Comparison of ENCODE assay signal across 23 mouse cellular contexts in genomic region chr8:12703597-12703996, GRCm38 (mm10). TPM values are rescaled to one million over a fixed set of nuclear protein-coding genes. Genes with fewer than 3 reads are reported as not detected.
DNase-seq lines count a peak whose midpoint lies in the region; ATAC-seq and TF ChIP-seq lines count a peak whose summit lies in the region.
"Had no signal": no experiment of that assay in that cellular context is flagged by ENCODE, and none has a peak within 500 bp of the region (broad histone marks: within the 10 kb centered on the region; RNA-seq: fewer than 3 reads in every experiment).

No protein-coding gene starts in this region.

- DNase-seq in liver, postnatal 0 days, result peak; percentile 19
- DNase-seq in heart, adult 9 months (ENCODE audit: low spot score in 2 of 2), result no peak
- no peak for DNase-seq in frontal cortex, postnatal 25 days (ENCODE audit: low spot score in 2 of 2)
- DNase-seq: B cell, adult 2 months; cerebellum, adult 18-20 months; cerebellum, adult 9-11 months; cerebellum, postnatal 36 days; gastrocnemius, postnatal 36 days; heart, adult 18-20 months had no signal

- peaks cover 15% of the 10 kb centered on the region; the same call in 1 of the 2 replicates for H3K27me3 ChIP-seq in liver, postnatal 0 days (ENCODE audit: insufficient read depth, low read length)
- H3K27me3 ChIP-seq in liver, embryonic 12.5 days (replicated peaks), result peaks cover 40% of the 10 kb centered on the region
- H3K27me3 ChIP-seq in hindbrain, embryonic 16.5 days (replicated peaks; ENCODE audit: control insufficient read depth, insufficient read depth, low read length), result no peaks in the 10 kb centered on the region
- H3K27me3 ChIP-seq: hindbrain, embryonic 15.5 days had no signal

- H3K4me2 ChIP-seq in liver, postnatal 0 days (ENCODE audit: low read depth, low read length), result no peak overlapping the region; the same call in 1 of the 2 replicates
- no peak overlapping the region for H3K4me2 ChIP-seq in liver, embryonic 12.5 days
- H3K4me2 ChIP-seq in hindbrain, embryonic 16.5 days (ENCODE audit: low read length), result no peak overlapping the region
- H3K4me2 ChIP-seq: embryonic facial prominence, embryonic 15.5 days; heart, embryonic 12.5 days; hindbrain, embryonic 15.5 days had no signal

- WGBS in liver, postnatal 0 days (ENCODE audit: insufficient replicate concordance), result 81% methylated on average over 4 of the region's 4 CpGs
- 71% methylated on average over 4 of the region's 4 CpGs for WGBS in liver, embryonic 12.5 days (ENCODE audit: insufficient replicate concordance)
- WGBS in bone marrow, adult 2 months, result 19% methylated on average over 4 of the region's 4 CpGs
- 86% methylated on average over 4 of the region's 4 CpGs for WGBS in hindbrain, embryonic 16.5 days

- no peak overlapping the region for H3K4me3 ChIP-seq in liver, postnatal 0 days (ENCODE audit: low read depth, low read length)
- H3K4me3 ChIP-seq in liver, embryonic 12.5 days, result no peak overlapping the region
- H3K4me3 ChIP-seq in bone marrow, adult 2 months (replicated peaks; ENCODE audit: control insufficient read depth, low read depth, low read length), result peak overlapping the region; percentile 24
- H3K4me3 ChIP-seq in hindbrain, embryonic 16.5 days (ENCODE audit: low read length), result no peak overlapping the region
- H3K4me3 ChIP-seq: embryonic facial prominence, embryonic 15.5 days; erythroblast, embryonic 14.5 days; forebrain, embryonic 10.5 days; heart, embryonic 12.5 days; hindbrain, embryonic 15.5 days had no signal

- TF ChIP-seq CTCF in liver, postnatal 0 days (IDR thresholded peaks at IDR 0.05; ENCODE audit: low read depth), result no peak
- TF ChIP-seq CTCF in bone marrow, adult 2 months (IDR thresholded peaks at IDR 0.05; ENCODE audit: control insufficient read depth, insufficient read depth, low read length), result peak; percentile 8; the same call in 1 of the 2 replicates

- H3K9me3 ChIP-seq in liver, postnatal 0 days (ENCODE audit: low read length), result no peaks in the 10 kb centered on the region; the same call in 1 of the 2 replicates
- H3K9me3 ChIP-seq in liver, embryonic 12.5 days (replicated peaks), result no peaks in the 10 kb centered on the region
- H3K9me3 ChIP-seq in hindbrain, embryonic 16.5 days (ENCODE audit: control insufficient read depth, low read length), result no peaks in the 10 kb centered on the region
- H3K9me3 ChIP-seq: embryonic facial prominence, embryonic 15.5 days; forebrain, embryonic 10.5 days; G1E; hindbrain, embryonic 15.5 days had no signal

- ATAC-seq in liver, postnatal 0 days, result no peak
- ATAC-seq in liver, embryonic 12.5 days, result no peak
- peak; percentile 84 for ATAC-seq in granulocyte monocyte progenitor cell, adult 5-6 weeks (replicated peaks; ENCODE audit: poor library complexity, severe bottlenecking)
- ATAC-seq in megakaryocyte progenitor cell, adult 5-6 weeks (replicated peaks; ENCODE audit: poor library complexity), result peak; percentile 85
- no peak for ATAC-seq in hindbrain, embryonic 16.5 days
- ATAC-seq: CD4-positive, CD25-positive, alpha-beta regulatory T cell, adult 4 months; forebrain, embryonic 14.5 days; inflammation-experienced regulatory T-cells, adult 6 months had no signal

- H3K9ac ChIP-seq in liver, postnatal 0 days (replicated peaks), result no peak overlapping the region
- no peak overlapping the region for H3K9ac ChIP-seq in liver, embryonic 12.5 days
- no peak overlapping the region for H3K9ac ChIP-seq in hindbrain, embryonic 16.5 days (ENCODE audit: low read depth, low read length)
- H3K9ac ChIP-seq: embryonic facial prominence, embryonic 15.5 days; heart, embryonic 12.5 days; hindbrain, embryonic 15.5 days had no signal

- no peak overlapping the region for H3K27ac ChIP-seq in liver, postnatal 0 days (ENCODE audit: low read depth)
- no peak overlapping the region for H3K27ac ChIP-seq in liver, embryonic 12.5 days
- H3K27ac ChIP-seq in bone marrow, adult 2 months (ENCODE audit: control insufficient read depth, insufficient read depth, low read depth, low read length, poor library complexity), result peak overlapping the region; percentile 74; the same call in 1 of the 2 replicates
- H3K27ac ChIP-seq in hindbrain, embryonic 16.5 days (ENCODE audit: low read depth, low read length), result no peak overlapping the region
- H3K27ac ChIP-seq: embryonic facial prominence, embryonic 15.5 days; forebrain, embryonic 10.5 days; hindbrain, embryonic 15.5 days had no signal

- H3K36me3 ChIP-seq in liver, postnatal 0 days (replicated peaks; ENCODE audit: insufficient read depth, low read length), result no peaks in the 10 kb centered on the region
- no peaks in the 10 kb centered on the region for H3K36me3 ChIP-seq in liver, embryonic 12.5 days
- no peaks in the 10 kb centered on the region for H3K36me3 ChIP-seq in hindbrain, embryonic 16.5 days (ENCODE audit: control insufficient read depth, insufficient read depth, low read length)
- H3K36me3 ChIP-seq: embryonic facial prominence, embryonic 15.5 days; forebrain, embryonic 10.5 days; G1E; heart, embryonic 12.5 days; hindbrain, embryonic 15.5 days had no signal

- H3K4me1 ChIP-seq in liver, postnatal 0 days (ENCODE audit: insufficient read depth), result no peaks in the 10 kb centered on the region
- no peaks in the 10 kb centered on the region for H3K4me1 ChIP-seq in liver, embryonic 12.5 days
- H3K4me1 ChIP-seq in bone marrow, adult 2 months (ENCODE audit: control insufficient read depth, insufficient read depth, low read length), result peaks cover 5% of the 10 kb centered on the region
- no peaks in the 10 kb centered on the region for H3K4me1 ChIP-seq in hindbrain, embryonic 16.5 days (ENCODE audit: control insufficient read depth, insufficient read depth, low read depth, low read length)
- H3K4me1 ChIP-seq: embryonic facial prominence, embryonic 15.5 days; heart, embryonic 12.5 days; hindbrain, embryonic 15.5 days had no signal

- peak; percentile 35; the same call in 1 of the 2 replicates for TF ChIP-seq EP300 in liver, postnatal 0 days (IDR thresholded peaks at IDR 0.05; ENCODE audit: low read depth)

- TF ChIP-seq POLR2A in bone marrow, adult 2 months (IDR thresholded peaks at IDR 0.05; ENCODE audit: borderline replicate concordance, control insufficient read depth, low read depth, low read length), result no peak

RNA-seq across cellular contexts. Expression of gene Tubgcp3, which starts 31.5 kb away (rescaled TPM):
- 9.3 and 10.9 TPM in 2 replicates for polyA plus RNA-seq in liver, postnatal 0 days (2015; fragmentation: Nextera tagmentation; extraction: Ambion mirVana)
- polyA plus RNA-seq in liver, embryonic 12.5 days (2016; fragmentation: Nextera tagmentation; extraction: Ambion mirVana), result 38.7 TPM in 2 replicates
- 45.6 and 65.8 TPM in 2 replicates for polyA plus RNA-seq in bone marrow, adult 2 months (2011; ENCODE audit: insufficient read depth, insufficient read length, low replicate concordance, missing spikeins)
- 45.7 and 62.5 TPM in 2 replicates for total RNA-seq in granulocyte monocyte progenitor cell, adult 5-6 weeks (2014; fragmentation: Nextera tagmentation)
- total RNA-seq in granulocyte monocyte progenitor cell, adult 5-6 weeks (2017), result 51.3 and 53.6 TPM in 2 replicates
- total RNA-seq in megakaryocyte progenitor cell, adult 5-6 weeks (2015), result 46.9 and 56.7 TPM in 2 replicates
- 53.9 and 54.7 TPM in 2 replicates for total RNA-seq in megakaryocyte progenitor cell, adult 5-6 weeks (2017)
- polyA plus RNA-seq in hindbrain, embryonic 16.5 days (2015; fragmentation: Nextera tagmentation; extraction: Ambion mirVana), result 37.2 and 41.7 TPM in 2 replicates

RNA-seq across cellular contexts. Expression of gene Atp11a, which starts 53.2 kb away (rescaled TPM):
- 0.90 and 1.1 TPM in 2 replicates for polyA plus RNA-seq in liver, postnatal 0 days (2015; fragmentation: Nextera tagmentation; extraction: Ambion mirVana)
- polyA plus RNA-seq in liver, embryonic 12.5 days (2016; fragmentation: Nextera tagmentation; extraction: Ambion mirVana), result 2.2 and 2.7 TPM in 2 replicates
- 5.2 and 28.4 TPM in 2 replicates for polyA plus RNA-seq in bone marrow, adult 2 months (2011; ENCODE audit: insufficient read depth, insufficient read length, low replicate concordance, missing spikeins)
- 19.8 and 22.8 TPM in 2 replicates for total RNA-seq in granulocyte monocyte progenitor cell, adult 5-6 weeks (2014; fragmentation: Nextera tagmentation)
- 14.3 and 18.7 TPM in 2 replicates for total RNA-seq in granulocyte monocyte progenitor cell, adult 5-6 weeks (2017)
- 14.5 and 17.1 TPM in 2 replicates for total RNA-seq in megakaryocyte progenitor cell, adult 5-6 weeks (2015)
- total RNA-seq in megakaryocyte progenitor cell, adult 5-6 weeks (2017), result 15.9 and 16.0 TPM in 2 replicates
- polyA plus RNA-seq in hindbrain, embryonic 16.5 days (2015; fragmentation: Nextera tagmentation; extraction: Ambion mirVana), result 8.9 and 9.5 TPM in 2 replicates
- polyA plus RNA-seq: G1E had no signal

Comparison
In these comparisons a context has a peak if more than half of its experiments do, and no peak if none do; other contexts are left out.
1. ATAC-seq: peak in granulocyte monocyte progenitor cell, adult 5-6 weeks (single experiment) and megakaryocyte progenitor cell, adult 5-6 weeks (single experiment); none in liver, postnatal 0 days (single experiment), liver, embryonic 12.5 days (single experiment) and hindbrain, embryonic 16.5 days (single experiment).